Mouse (Mus musculus): ENCODE measurements around the gene Phf19.

Phf19 gene

GRCm38 (mm10) chr2:34896821-34897460, 16.9 kb downstream of the Phf19 start:
- no peak for DNase-seq (ENCODE audit: low spot score in 2 of 2)

- no peak for DNase-seq (ENCODE audit: low spot score in 2 of 2)
Measured at GRCm38 (mm10) chr2:34895503-34896113, 18.2 kb downstream of the Phf19 start.

GRCm38 (mm10) chr2:34893950-34894349, 19.9 kb downstream of the Phf19 start:
- DNase-seq (ENCODE audit: low spot score in 2 of 2): no peak

- no peak for DNase-seq (ENCODE audit: low spot score in 2 of 2)
Measured at GRCm38 (mm10) chr2:34884186-34884585, 29.6 kb downstream of the Phf19 start.

- no peak for DNase-seq (ENCODE audit: low spot score in 2 of 2)
Measured at GRCm38 (mm10) chr2:34883190-34883589, 30.6 kb downstream of the Phf19 start.

GRCm38 (mm10) chr2:34882757-34883156, 31.1 kb downstream of the Phf19 start:
- no peak for DNase-seq (ENCODE audit: low spot score in 2 of 2)

- no peak for DNase-seq (ENCODE audit: low spot score in 2 of 2)
Measured at GRCm38 (mm10) chr2:34880054-34880453, 33.8 kb downstream of the Phf19 start.

- no peak for DNase-seq (ENCODE audit: low spot score in 2 of 2)
Measured at GRCm38 (mm10) chr2:34874816-34875345, 38.9 kb downstream of the Phf19 start, which contains the start of gene Psmd5. Gene Psmd5 (minus strand): TSS chr2:34874968.

- no peak for DNase-seq (ENCODE audit: low spot score in 2 of 2)
Measured at GRCm38 (mm10) chr2:34874271-34874670, 39.6 kb downstream of the Phf19 start, which contains the start of gene Cutal. Gene Cutal (plus strand): TSS chr2:34874396.

- peak; percentile 91 to 92 for DNase-seq (ENCODE audit: low spot score in 2 of 2)
Measured at GRCm38 (mm10) chr2:34870520-34871474, 43.0 kb downstream of the Phf19 start.

GRCm38 (mm10) chr2:34869680-34870079, 44.1 kb downstream of the Phf19 start:
- no peak for DNase-seq (ENCODE audit: low spot score in 2 of 2)

GRCm38 (mm10) chr2:34857728-34858127, 56.1 kb downstream of the Phf19 start:
- no peak for DNase-seq (ENCODE audit: low spot score in 2 of 2)

- DNase-seq (ENCODE audit: low spot score in 2 of 2): no peak
Measured at GRCm38 (mm10) chr2:34855265-34855664, 58.6 kb downstream of the Phf19 start.

- DNase-seq (ENCODE audit: low spot score in 2 of 2): no peak
Measured at GRCm38 (mm10) chr2:34847702-34848101, 66.1 kb downstream of the Phf19 start.
